Mouse (Mus musculus) central nervous system, embryonic 14 days (tissue): Measurements from ENCODE around the gene Gipc2. TPM values are rescaled to one million over a fixed set of nuclear protein-coding genes. Genes with fewer than 3 reads are reported as not detected.

Experiments
- polyA plus RNA-seq: library from polyadenylated mRNA; depleted of rRNA; stranded (reverse); fragments of >200 nt; gene quantifications from 2 replicates; pipeline ENCODE4 v1.2.3, GENCODE M21; 2012; rRNA removed

The Gipc2 gene
- polyA plus RNA-seq = 4.0 and 4.8 TPM in 2 replicates

DNA sequence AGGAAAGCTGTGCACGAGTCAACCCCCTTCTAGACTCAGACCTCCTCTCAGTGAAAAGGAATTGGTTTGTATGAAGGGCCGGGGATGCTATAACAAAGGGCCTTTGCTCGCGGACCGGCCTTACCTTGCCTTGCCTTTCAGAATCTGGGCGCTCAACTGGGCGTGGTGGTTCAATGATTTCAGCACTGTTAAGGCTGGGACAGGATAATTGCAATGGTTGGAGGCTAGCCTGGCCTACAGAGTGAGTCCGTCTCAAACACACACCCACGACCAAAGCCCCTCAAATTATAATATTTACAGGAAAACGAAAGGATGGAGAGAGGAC lies at the start of gene Gipc2:
TSS of gene Gipc2 (minus strand) at position 132 of the 325 bp plus-strand sequence.

GRCm38 (mm10) chr3:152209967-152210634 lies 44.1 kb upstream of the Gipc2 start, which contains the start of the genes Dnajb4 and Fubp1:
Gene Dnajb4 (minus strand): TSS chr3:152210302.
Gene Fubp1 (plus strand): TSS chr3:152210422.

Other genes starting within 250 kb of the Gipc2 start
- gene Dnajb4, start 44.1 kb upstream of the Gipc2 start, polyA plus RNA-seq = 19.0 and 20.7 TPM in 2 replicates
- 299 and 328 TPM in 2 replicates for gene Fubp1, start 44.2 kb upstream of the Gipc2 start, polyA plus RNA-seq
- gene Nexn, start 100.1 kb upstream of the Gipc2 start, polyA plus RNA-seq = 0.60 and 2.7 TPM in 2 replicates
- 21.6 and 24.0 TPM in 2 replicates for gene Miga1, start 174.2 kb upstream of the Gipc2 start, polyA plus RNA-seq
- gene Usp33, start 180.2 kb upstream of the Gipc2 start, polyA plus RNA-seq = 96.8 and 110 TPM in 2 replicates
- 32.4 TPM in 2 replicates for gene Zzz3, start 229.2 kb upstream of the Gipc2 start, polyA plus RNA-seq